Mouse (Mus musculus): Measurements from ENCODE around the gene Serpinb5.
"Not testable (repeated sequence)": the region's sequence is repeated elsewhere in the genome, so short reads cannot be mapped to it uniquely, and the experiment has no call there.

- not testable (repeated sequence) for TF ChIP-seq MYC (IDR thresholded peaks at IDR 0.05; ENCODE audit: low read depth, low read length); TCF12 (IDR thresholded peaks at IDR 0.05; ENCODE audit: low read depth, low read length); POLR2A (IDR thresholded peaks at IDR 0.05; ENCODE audit: low read depth, low read length); CTCF (conservative IDR thresholded peaks at IDR 0.05 in 1 of 2, IDR thresholded peaks at IDR 0.05 in 1 of 2; ENCODE audit: low read depth in 2 of 2, low read length in 2 of 2); EP300 (IDR thresholded peaks at IDR 0.05; ENCODE audit: low read length); MAX (IDR thresholded peaks at IDR 0.05; ENCODE audit: low read length); POLR2AphosphoS2 (IDR thresholded peaks at IDR 0.05; ENCODE audit: low read depth, low read length)
Observed at GRCm38 (mm10) chr1:106895142-106895541, 34.2 kb downstream of the Serpinb5 start.

Data from CH12.LX (cell line).